Mouse (Mus musculus) midbrain, postnatal 0 days (tissue): Measurements from ENCODE around the gene Rbm48. TPM values are rescaled to one million over a fixed set of nuclear protein-coding genes. Genes with fewer than 3 reads are reported as not detected.

Source experiments
- ATAC-seq: fragments of 200-750 bp; cut with Nextera tagmentation; 2 replicates; pipeline ENCODE4 v1.8.0; 2017; ENCODE audit warnings: moderate number of reproducible peaks, mild to moderate bottlenecking, moderate TSS enrichment, moderate library complexity; ENCODE audit not compliant: low FRiP score
- DNase-seq: peaks from one replicate; pipeline ENCODE4 v3.0.0-alpha.2; 2015; ENCODE audit warnings: low spot score
- H3K27ac ChIP-seq: fragments of 300-500 bp; sonication (generic); 2 replicates; pipeline ENCODE4 v1.5.1; 2014; ENCODE audit warnings: low read depth, mild to moderate bottlenecking, low read length, mixed read lengths
- H3K27me3 ChIP-seq: fragments of 300-500 bp; sonication (generic); 2 replicates; pipeline ENCODE4 v1.6.1; 2014; ENCODE audit warnings: low read length, control low read depth, mixed read lengths; ENCODE audit not compliant: insufficient read depth
- H3K36me3 ChIP-seq: fragments of 300-500 bp; sonication (generic); 2 replicates; pipeline ENCODE4 v1.6.1; 2014; ENCODE audit warnings: low read length, control low read depth, mixed read lengths; ENCODE audit not compliant: insufficient read depth
- H3K4me1 ChIP-seq: fragments of 300-500 bp; sonication (generic); 2 replicates; pipeline ENCODE4 v1.6.1; 2014; ENCODE audit warnings: mild to moderate bottlenecking, control low read depth, antibody characterized with exemption, low read length, mixed read lengths; ENCODE audit not compliant: insufficient read depth
- H3K4me2 ChIP-seq: fragments of 300-500 bp; sonication (generic); 2 replicates; pipeline ENCODE4 v1.6.1; 2014; ENCODE audit warnings: low read depth, mild to moderate bottlenecking, low read length, mixed read lengths; ENCODE audit not compliant: poor library complexity, severe bottlenecking
- H3K4me3 ChIP-seq: fragments of 300-500 bp; sonication (generic); 2 replicates; pipeline ENCODE4 v1.5.1; 2014; ENCODE audit warnings: low read depth, mild to moderate bottlenecking, low read length, moderate library complexity
- H3K9ac ChIP-seq: fragments of 300-500 bp; sonication (generic); replicated peaks from 2 replicates; pipeline ENCODE4 v1.6.1; 2014; ENCODE audit warnings: mild to moderate bottlenecking, low read length, moderate library complexity, mixed read lengths; ENCODE audit not compliant: poor library complexity, severe bottlenecking
- H3K9me3 ChIP-seq: fragments of 300-500 bp; sonication (generic); 2 replicates; pipeline ENCODE4 v1.6.1; 2016; ENCODE audit warnings: low read length, control low read depth
- CTCF ChIP-seq: IDR thresholded peaks from 2 replicates; pipeline ENCODE4 v1.5.1; 2016; ENCODE audit warnings: antibody characterized with exemption, mild to moderate bottlenecking
- WGBS: fragments of 180-500 bp; shearing (Covaris S2); extraction: QIAGEN DNeasy Blood & Tissue Kit; methylation state at CpG from one replicate; pipeline ENCODE4 v1.1.7; 2014; 5-methylcytosine and 5-hydroxymethylcytosine counted together
- polyA plus RNA-seq: library from polyadenylated mRNA; unstranded; fragments of >200 nt; fragmentation: Nextera tagmentation; extraction: Ambion mirVana; gene quantifications from 2 replicates; pipeline ENCODE4 v1.2.1, GENCODE M21; 2015
- total RNA-seq: library from RNA; depleted of rRNA; stranded (reverse); fragments of >200 nt; gene quantifications from 2 replicates; pipeline ENCODE4 v1.2.3, GENCODE M21; 2014

Rbm48 gene
- total and polyA plus RNA-seq, 2 experiments from 2014 or later, result 17.0 to 18.3 TPM

DNA sequence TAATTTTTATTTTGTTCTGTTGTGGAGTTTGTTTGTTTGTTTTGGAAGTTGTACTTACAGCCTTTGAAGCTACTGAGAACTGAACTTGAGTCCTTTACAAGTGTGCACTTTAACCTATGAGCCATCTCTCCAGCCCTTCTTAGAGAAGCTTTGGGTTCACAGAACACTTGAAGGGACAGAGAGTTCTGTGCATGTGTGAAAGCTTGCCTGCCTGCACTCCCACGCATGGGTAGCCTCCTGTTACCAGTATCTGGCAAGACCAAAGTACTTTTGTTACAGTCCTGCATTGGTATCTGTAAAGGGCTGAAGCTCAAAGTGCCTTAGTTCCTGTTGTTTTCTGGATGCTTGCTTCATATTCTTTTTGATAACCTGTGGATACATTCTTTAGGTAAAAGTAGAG lies 50.2 kb downstream of the Rbm48 start:
- no peaks in the 10 kb centered on the region for H3K36me3 ChIP-seq
- ATAC-seq, result no peak
- H3K27ac ChIP-seq, result no peak overlapping the region
- H3K4me2 ChIP-seq, result no peak overlapping the region
- no peaks in the 10 kb centered on the region for H3K27me3 ChIP-seq
- no peak for TF ChIP-seq CTCF
- 83% methylated on average over 1 of the region's 1 CpGs for WGBS
- no peak for DNase-seq
- H3K4me1 ChIP-seq, result peaks cover 5% of the 10 kb centered on the region; the same call in 1 of the 2 replicates
- no peaks in the 10 kb centered on the region for H3K9me3 ChIP-seq
- H3K4me3 ChIP-seq, result no peak overlapping the region
- H3K9ac ChIP-seq, result no peak overlapping the region

DNA sequence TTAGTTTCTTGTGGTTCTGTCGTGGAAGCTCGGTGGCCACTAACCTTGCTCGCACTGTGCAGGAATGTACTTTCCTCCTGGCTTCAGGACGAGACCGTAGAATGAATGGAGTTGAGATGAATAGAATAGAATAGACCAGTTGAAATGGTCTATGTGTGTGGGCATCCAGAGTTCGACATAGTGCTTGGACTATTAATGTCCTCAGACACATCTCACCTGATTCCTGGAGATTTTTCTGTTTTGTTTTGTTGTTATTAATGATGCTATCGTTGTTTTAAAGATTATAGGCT lies 52.0 kb downstream of the Rbm48 start:
- TF ChIP-seq CTCF, result no peak
- Histone ChIP-seq H3K9me3 (no peaks in the 10 kb centered on the region), H3K4me3 (peak overlapping the region; percentile 79), H3K4me1 (peaks cover 5% of the 10 kb centered on the region; the same call in 1 of the 2 replicates), H3K27me3 (no peaks in the 10 kb centered on the region), H3K36me3 (no peaks in the 10 kb centered on the region), H3K9ac (peak overlapping the region; percentile 87), H3K4me2 (peak overlapping the region; percentile 61), H3K27ac (no peak overlapping the region)
- WGBS, result 9% methylated on average over 7 of the region's 7 CpGs
- DNase-seq, result peak; percentile 5
- ATAC-seq, result peak; percentile 27; the same call in 1 of the 2 replicates

DNA sequence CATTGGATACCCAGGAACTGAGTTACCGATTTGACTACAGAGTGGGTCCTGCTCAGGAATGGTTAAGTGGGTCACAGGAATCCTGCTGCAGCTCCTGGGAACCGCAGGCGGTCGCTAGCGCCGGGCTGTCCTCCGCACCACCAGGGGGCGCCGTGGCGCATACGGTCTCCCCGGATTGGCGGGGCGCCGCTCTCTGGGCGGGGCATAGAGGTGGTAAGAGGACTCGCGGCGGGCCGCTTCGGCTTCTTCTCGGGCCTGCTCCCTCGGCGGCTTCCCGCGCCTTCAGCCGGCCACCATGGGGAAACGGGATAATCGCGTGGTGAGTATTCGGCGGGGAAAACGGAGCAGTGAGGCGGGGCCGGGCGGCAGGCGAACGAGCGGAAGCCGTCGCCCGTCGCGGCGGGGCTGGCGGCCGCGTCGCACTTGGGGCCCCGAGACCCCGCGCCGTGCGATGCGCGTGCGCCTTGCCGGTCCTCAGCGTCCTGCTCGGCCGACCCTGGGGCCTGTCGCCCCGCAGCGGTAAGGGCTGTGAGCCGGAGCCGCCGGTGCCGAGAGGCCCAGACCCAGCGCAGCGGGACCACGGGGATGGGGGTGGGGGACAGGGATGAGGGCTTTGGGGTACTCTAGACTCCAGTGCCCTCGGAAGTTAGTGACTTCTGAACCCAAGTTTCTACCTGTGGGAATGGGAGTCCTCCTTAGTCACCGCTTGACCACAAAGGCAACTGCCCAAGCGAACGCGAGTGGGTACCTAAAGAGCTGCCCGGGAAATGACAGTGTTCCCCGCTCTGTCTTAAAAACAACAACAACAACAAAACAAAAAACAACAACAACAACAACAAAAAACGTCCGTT lies 52.5 kb downstream of the Rbm48 start, which contains the start of gene Fam133b:
Gene Fam133b, plus strand, starts transcription at position 205 of the 851 bp plus-strand sequence.
- under 1% methylated on average over 65 of the region's 80 CpGs for WGBS
- ATAC-seq (peak; percentile 96), DNase-seq (peak; percentile 94)
- peaks cover 5% of the 10 kb centered on the region; the same call in 1 of the 2 replicates for H3K4me1 ChIP-seq
- H3K9me3 ChIP-seq, result no peaks in the 10 kb centered on the region
- peak; percentile 95 for TF ChIP-seq CTCF
- H3K4me2 ChIP-seq, result peak within 1 kb of the TSS; percentile 61
- peak within 1 kb of the TSS; percentile 87 for H3K9ac ChIP-seq
- peak within 1 kb of the TSS; percentile 84 for H3K27ac ChIP-seq
- H3K4me3 ChIP-seq, result peak within 1 kb of the TSS; percentile 79
- no peaks in the 10 kb centered on the region for H3K27me3 ChIP-seq
- no peaks in the 10 kb centered on the region for H3K36me3 ChIP-seq

DNA sequence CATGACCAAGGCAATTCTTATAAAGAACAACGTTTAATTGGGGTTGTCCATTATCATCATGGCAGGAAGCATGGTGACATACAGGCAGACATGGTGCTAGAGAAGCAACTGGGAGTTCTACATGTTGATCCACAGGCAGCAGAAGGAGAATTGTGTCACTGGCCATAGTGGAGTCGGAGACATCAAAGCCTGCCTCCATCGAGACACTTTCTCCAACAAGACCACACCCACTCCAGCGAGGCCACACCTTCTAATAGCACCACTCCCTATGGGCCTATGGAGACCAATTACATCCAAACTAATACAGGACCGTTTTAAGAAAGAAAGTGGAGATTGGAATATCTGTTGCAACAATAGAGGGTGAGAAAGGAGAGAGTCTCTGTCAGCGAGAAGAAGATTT lies 54.5 kb downstream of the Rbm48 start:
- H3K36me3 ChIP-seq, result no peaks in the 10 kb centered on the region
- H3K4me2 ChIP-seq, result no peak overlapping the region
- WGBS, result 82% methylated on average over 6 of the region's 6 CpGs
- no peak overlapping the region for H3K4me3 ChIP-seq
- no peak for ATAC-seq
- H3K4me1 ChIP-seq, result peaks cover 5% of the 10 kb centered on the region; the same call in 1 of the 2 replicates
- no peak for TF ChIP-seq CTCF
- H3K9ac ChIP-seq, result no peak overlapping the region
- no peaks in the 10 kb centered on the region for H3K9me3 ChIP-seq
- no peak for DNase-seq
- H3K27ac ChIP-seq, result no peak overlapping the region
- no peaks in the 10 kb centered on the region for H3K27me3 ChIP-seq

DNA sequence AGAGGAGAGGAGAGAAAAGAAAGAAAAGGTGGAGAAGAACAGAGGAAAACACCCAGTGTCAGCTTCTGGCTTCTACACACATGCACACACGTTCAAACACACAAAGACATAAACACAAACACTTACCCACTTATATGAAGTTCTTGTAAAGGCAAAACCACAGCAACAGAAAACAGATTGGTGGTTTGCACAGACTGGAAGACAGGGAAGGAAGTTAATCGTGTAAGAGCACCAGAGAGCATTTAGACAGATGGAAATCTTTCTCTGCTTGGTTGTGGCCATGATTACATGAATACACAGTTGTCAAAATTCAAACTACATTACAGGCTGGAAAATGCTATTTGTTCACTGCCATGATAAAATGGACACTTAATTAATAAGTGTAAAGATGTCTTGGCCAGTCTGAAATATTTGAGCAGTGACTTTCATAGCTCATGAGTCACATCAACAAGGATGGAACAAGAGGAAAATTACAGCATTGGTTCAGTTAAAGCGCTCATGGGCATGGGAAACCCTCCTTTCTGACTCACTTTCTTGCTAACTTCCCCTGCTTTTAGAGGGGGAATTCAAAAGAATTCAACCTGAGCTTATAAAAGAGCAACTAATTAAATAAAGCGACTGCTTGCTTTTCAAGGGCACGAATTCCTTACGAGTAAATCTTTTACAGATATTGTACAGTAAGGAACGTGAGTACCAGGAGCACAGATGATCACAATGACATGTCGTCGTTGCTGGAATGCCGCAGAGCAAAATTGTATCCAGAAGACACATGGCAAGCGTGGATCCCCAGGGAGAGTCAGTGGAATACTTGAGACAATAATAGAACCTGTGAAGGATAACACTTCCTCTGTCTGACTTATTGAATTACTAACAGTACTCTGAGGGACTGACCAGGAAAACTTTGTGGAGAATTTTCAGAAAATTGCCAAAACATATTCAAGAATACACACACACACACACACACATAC lies 57.6 kb downstream of the Rbm48 start:
- no peak overlapping the region for H3K27ac ChIP-seq
- no peak for TF ChIP-seq CTCF
- WGBS, result 69% methylated on average over 11 of the region's 11 CpGs
- H3K4me2 ChIP-seq, result no peak overlapping the region
- no peak overlapping the region for H3K9ac ChIP-seq
- H3K27me3 ChIP-seq, result no peaks in the 10 kb centered on the region
- H3K4me1 ChIP-seq, result no peaks in the 10 kb centered on the region
- no peak for ATAC-seq
- H3K36me3 ChIP-seq, result no peaks in the 10 kb centered on the region
- H3K9me3 ChIP-seq, result no peaks in the 10 kb centered on the region
- H3K4me3 ChIP-seq, result no peak overlapping the region
- DNase-seq, result no peak
